Mouse (Mus musculus): ENCODE results near the gene Bach2.

The Bach2 gene

DNA sequence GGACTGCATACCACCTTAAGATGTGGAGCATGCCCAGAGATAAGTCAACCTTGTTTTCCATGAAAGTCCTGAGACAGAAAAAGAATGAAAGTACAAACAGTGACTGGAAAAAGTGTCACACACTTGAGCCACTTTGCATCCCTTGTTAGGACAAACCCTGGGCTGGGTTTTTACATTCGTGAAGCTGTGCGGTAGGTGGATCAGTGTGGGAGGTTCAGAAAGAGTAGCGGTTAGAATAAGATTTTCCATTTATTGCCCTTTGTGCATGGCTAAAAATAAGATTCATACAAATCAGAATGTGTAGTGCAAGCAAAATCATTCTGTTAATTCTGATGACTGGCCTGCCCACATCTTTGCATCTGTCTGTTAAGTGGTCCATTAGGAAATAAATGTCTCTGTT lies 187.0 kb downstream of the Bach2 start:
- no peak for DNase-seq (ENCODE audit: low spot score in 2 of 2)

GRCm38 (mm10) chr4:32426779-32427577 lies 188.4 kb downstream of the Bach2 start:
- no peak for DNase-seq (ENCODE audit: low spot score in 2 of 2)

DNA sequence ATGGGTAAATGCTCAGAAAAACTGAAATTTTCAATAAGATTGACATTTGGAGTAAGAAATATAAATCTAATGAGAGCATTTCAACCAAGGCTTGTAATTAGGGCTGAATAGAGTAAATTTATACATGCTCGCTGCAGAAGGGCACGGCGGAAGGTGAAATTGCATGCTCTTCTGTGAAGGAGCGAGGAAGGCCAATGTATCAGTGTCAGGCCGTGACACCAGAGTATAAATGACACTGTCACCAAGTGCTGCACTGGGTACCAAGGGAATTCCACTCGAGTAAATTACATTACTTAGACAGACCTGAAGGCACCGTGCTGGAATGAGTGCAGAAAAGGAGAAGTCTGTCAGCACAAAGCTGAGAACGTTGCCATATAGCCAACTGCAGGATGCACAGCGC lies 190.1 kb downstream of the Bach2 start:
- DNase-seq (ENCODE audit: low spot score in 2 of 2) = peak in 1 of 2 experiments; percentile 23

DNA sequence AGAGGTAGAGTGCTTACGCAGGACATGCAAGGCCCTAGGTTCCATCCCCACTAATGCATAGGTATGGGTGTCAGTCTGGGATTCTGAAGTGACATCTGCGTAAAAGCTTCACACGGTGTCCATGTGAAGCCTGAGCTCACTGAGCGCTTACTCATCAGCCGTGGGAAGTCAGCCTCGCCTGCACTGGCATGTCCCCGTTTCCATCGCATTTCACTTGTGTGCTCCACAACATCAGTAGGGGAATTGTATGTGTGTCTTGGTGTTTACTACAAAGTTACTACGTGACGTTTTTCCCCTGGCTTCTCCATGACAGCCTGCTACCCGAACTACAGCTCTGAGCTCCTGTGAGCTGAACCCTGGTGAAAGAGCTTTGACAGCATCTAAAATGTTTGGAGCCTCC lies 191.5 kb downstream of the Bach2 start:
- DNase-seq (ENCODE audit: low spot score in 2 of 2) = peak in 1 of 2 experiments; percentile 31

DNA sequence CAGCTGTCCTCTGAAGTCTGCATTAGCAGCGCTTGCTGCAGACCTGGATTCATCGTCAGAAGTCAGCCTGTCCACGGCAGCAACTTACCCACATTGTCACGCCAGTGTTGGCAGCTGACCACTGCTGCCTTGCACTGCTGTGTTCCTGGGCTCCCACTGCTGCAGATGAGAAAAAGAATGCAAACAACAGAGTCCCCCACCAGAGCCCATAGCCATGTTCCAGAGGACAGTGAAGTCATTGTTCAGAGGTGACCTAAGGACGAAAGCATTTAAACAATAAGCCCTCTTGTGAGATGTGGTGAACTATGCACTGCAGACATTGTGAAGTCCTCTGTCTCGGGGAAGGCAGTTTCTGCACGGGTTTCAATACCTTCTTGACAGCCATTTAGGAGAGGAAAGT lies 192.4 kb downstream of the Bach2 start:
- DNase-seq (ENCODE audit: low spot score in 2 of 2) = peak in 1 of 2 experiments; percentile 53

- no peak for DNase-seq (ENCODE audit: low spot score in 2 of 2)
Observed at GRCm38 (mm10) chr4:32432271-32432781, 193.7 kb downstream of the Bach2 start.

- DNase-seq (ENCODE audit: low spot score in 2 of 2) = no peak
Observed at GRCm38 (mm10) chr4:32432945-32433344, 194.3 kb downstream of the Bach2 start.

DNA sequence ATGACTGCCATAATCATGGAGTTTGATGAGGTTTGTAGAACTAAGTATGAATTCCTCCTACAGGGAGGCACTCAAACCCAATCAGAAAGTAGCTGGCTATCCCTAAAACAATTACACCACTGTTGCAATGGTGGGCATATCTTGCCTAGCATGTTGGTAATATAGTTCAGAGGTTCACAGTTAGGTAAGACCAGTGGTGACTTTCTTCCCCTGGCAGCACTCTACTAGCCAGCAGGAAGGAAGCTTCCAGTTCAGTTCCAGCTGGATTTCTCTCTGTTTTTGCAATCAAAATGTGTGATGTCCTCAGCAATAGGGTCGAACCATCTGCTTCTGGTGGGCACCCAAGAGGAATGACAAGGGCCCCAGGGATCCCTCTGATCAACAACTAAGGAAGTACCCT lies 196.0 kb downstream of the Bach2 start:
- DNase-seq (ENCODE audit: low spot score in 2 of 2) = peak in 1 of 2 experiments; percentile 18

GRCm38 (mm10) chr4:32439974-32440739 lies 201.6 kb downstream of the Bach2 start:
- DNase-seq (ENCODE audit: low spot score in 2 of 2) = no peak

GRCm38 (mm10) chr4:32440740-32441072 lies 202.1 kb downstream of the Bach2 start:
- DNase-seq (ENCODE audit: low spot score in 2 of 2) = no peak

DNA sequence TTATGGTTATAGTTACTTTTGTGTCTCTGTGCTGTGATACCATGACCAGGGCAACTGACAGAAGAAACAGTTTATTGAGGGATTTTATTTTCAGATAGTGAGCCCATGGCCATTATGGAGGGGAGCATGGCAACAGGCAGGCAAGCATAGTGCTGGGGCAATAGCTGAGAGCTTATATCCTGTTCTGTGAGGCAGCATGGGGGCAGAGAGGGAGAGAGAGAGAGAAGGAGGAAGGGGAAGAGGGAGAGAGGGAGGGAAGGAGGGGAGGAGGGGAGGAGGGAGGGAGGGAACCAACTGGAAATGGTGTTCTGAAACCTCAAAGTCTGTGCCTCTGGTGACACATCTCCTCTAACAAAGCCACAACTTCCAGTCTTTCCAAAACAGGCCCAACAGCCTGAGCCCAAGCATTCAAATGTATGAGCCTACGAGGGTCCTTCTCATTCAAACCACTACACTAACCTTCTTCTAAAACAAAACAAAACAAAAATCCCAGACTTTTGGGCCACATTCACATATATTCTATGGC lies 206.1 kb downstream of the Bach2 start:
- DNase-seq (ENCODE audit: low spot score in 2 of 2) = no peak

DNA sequence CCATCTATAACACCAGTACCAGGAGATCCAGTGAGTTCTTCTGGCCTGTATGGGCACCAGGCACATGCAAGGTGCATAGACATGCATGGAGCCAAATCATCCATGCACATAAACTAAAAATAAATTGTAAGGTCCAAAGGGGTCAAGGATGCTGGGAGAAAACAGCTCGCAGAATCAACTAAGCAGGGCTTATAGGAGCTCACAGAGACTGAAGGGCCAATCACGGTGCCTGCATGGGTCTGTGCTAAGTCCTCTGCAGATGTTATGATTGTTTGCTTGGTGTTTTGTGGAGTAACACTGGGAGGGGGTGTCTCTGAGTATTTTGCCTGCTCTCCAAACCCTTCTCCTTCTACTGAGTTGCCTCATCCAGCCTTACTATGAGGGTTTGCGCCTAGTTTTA lies 209.2 kb downstream of the Bach2 start:
- DNase-seq (ENCODE audit: low spot score in 2 of 2) = no peak

DNA sequence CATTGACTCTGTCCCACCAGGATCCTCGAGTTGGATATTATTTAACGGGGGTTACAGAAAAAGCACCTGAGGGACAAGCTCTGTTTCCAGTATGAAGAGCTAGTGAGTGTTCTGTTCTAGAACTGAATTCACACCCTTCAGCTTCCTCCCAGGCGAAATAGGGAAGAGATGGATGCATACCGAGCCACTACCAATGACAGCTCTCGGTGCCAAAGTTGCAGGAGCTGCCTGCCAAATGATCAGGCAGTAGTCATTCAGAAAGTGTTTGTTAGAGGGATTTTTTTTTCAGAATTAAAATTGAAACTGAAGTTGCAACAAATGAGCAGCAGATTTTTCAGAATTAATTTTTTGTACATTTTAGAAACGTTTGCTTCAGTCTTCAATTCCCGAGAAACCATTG lies 223.4 kb downstream of the Bach2 start:
- peak; percentile 51 to 55 for DNase-seq (ENCODE audit: low spot score in 2 of 2)

DNA sequence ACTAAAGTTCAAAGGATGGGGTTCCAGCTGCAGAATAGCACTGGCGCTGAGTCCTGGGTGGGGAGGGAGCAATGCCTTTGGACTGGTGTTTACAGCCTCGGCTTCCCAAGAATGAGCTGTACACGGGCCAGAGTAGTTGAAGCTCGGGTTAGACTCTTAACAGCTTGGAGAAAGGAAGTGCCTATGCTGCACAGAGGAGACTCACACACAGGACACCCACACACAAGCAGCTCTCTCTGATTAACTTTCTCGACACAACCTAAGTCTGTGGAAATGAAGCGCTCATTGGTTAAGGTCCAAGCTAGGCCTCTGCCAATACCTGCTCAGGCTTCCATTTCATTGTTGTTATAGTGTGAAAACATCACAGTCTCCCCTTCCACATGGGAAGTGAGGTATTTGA lies 224.5 kb downstream of the Bach2 start:
- DNase-seq (ENCODE audit: low spot score in 2 of 2) = no peak

DNA sequence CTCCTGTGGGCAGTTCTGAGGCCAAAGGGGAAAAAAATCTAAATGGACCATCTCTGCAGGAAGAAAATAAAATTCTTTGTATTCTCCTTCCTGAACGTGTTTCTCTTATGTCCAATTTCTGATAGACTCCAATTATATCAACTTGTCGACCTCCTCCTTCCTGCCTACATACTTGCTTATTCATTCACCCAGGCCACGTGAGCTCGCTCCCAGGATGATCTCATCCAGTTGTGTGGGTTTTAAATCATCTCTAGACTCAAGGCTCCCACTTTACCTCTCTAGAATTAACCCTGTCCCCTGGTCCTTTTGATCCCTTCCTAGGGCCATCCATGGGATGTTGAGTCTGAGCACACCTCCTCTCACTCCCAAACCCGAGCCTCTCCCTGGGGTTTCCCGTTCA lies 225.9 kb downstream of the Bach2 start:
- DNase-seq (ENCODE audit: low spot score in 2 of 2) = no peak

- peak in 1 of 2 experiments; percentile 34 for DNase-seq (ENCODE audit: low spot score in 2 of 2)
Observed at GRCm38 (mm10) chr4:32466031-32466430, 227.4 kb downstream of the Bach2 start.

DNA sequence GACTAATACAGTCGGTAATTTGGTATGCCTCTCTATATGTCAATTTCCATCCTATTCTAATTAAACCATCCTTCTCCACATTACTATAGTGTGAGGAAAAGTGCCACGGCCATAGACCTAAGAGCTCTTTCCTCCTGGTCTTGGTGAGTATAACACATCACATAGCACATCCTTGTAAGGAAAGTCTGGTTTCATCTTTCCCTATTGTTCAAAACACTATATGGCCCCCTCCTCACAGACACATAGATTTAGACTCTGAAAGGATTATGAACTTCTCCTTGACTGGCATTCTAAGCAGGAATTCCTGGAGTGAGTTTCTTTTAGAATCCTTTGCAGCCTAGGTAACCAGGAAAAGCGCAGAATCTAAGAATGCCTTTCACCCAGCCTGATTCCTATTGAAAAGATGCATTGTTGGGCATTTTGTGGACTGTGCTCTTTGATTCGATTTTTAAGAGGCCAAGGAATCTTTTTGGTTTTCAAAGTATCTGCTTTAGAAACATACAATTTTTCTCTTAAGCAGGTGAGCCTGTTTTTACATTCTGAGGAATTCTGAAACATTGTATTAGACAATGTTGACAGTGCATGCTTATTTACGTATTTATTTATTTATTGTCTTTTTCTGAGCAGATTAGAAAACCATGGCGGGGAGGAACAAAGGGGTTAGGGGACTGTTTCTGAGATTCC lies 239.5 kb downstream of the Bach2 start:
- peak in 1 of 2 experiments; percentile 8 for DNase-seq (ENCODE audit: low spot score in 2 of 2)

DNA sequence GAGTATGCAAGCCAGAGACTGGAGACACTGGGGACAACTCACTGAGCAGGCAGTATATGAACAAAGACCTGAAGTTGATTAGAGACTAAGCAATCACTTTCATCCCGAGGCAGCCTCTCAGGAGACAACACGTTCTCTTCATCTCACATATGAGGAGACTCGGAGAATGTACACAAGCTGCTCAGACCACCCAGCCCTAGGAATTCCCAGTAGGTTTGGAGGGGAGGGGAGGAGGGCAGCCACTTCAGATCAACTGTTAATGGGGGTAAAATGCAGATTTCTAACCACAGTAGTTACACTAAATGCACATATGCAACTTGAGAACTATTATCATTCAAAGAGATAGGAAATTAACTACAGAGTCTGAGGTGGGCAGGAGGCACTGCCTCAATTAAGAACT lies 240.6 kb downstream of the Bach2 start:
- DNase-seq (ENCODE audit: low spot score in 2 of 2) = peak in 1 of 2 experiments; percentile 6

- peak in 1 of 2 experiments; percentile 27 for DNase-seq (ENCODE audit: low spot score in 2 of 2)
Observed at GRCm38 (mm10) chr4:32479801-32480700, 241.4 kb downstream of the Bach2 start.

GRCm38 (mm10) chr4:32481366-32482055 lies 242.9 kb downstream of the Bach2 start:
- DNase-seq (ENCODE audit: low spot score in 2 of 2) = peak; percentile 39 to 44
